Mouse (Mus musculus) stomach, embryonic 16.5 days (tissue): ENCODE data around the gene Hacd4. TPM values are rescaled to one million over a fixed set of nuclear protein-coding genes. Genes with fewer than 3 reads are reported as not detected.

Experiments used
- ATAC-seq: fragments of 200-750 bp; cut with Nextera tagmentation; 2 replicates; pipeline ENCODE4 v1.8.0; 2017; ENCODE audit warnings: moderate number of reproducible peaks, moderate TSS enrichment; ENCODE audit not compliant: insufficient read depth, low FRiP score
- H3K27ac ChIP-seq: fragments of 300-500 bp; sonication (generic); 2 replicates; pipeline ENCODE4 v1.5.1; 2014; ENCODE audit warnings: low read length
- H3K27me3 ChIP-seq: fragments of 300-500 bp; sonication (generic); 2 replicates; pipeline ENCODE4 v1.6.1; 2014; ENCODE audit warnings: low read length, control low read depth, mixed read lengths; ENCODE audit not compliant: control insufficient read depth, insufficient read depth
- H3K36me3 ChIP-seq: fragments of 300-500 bp; sonication (generic); 2 replicates; pipeline ENCODE4 v1.6.1; 2014; ENCODE audit warnings: low read length; ENCODE audit not compliant: control insufficient read depth, insufficient read depth
- H3K4me1 ChIP-seq: fragments of 300-500 bp; sonication (generic); 2 replicates; pipeline ENCODE4 v1.6.1; 2014; ENCODE audit warnings: low read length, control low read depth, mixed read lengths; ENCODE audit not compliant: control insufficient read depth, insufficient read depth
- H3K4me2 ChIP-seq: fragments of 300-500 bp; sonication (generic); 2 replicates; pipeline ENCODE4 v1.6.1; 2014; ENCODE audit warnings: low read depth, low read length, mixed read lengths
- H3K4me3 ChIP-seq: fragments of 300-500 bp; sonication (generic); replicated peaks from 2 replicates; pipeline ENCODE4 v1.5.1; 2014; ENCODE audit warnings: mild to moderate bottlenecking, low read length
- H3K9ac ChIP-seq: fragments of 300-500 bp; sonication (generic); 2 replicates; pipeline ENCODE4 v1.6.1; 2014; ENCODE audit warnings: low read length
- H3K9me3 ChIP-seq: fragments of 300-500 bp; sonication (generic); replicated peaks from 2 replicates; pipeline ENCODE4 v1.6.1; 2016; ENCODE audit warnings: low read length, control low read depth; ENCODE audit not compliant: control insufficient read depth
- WGBS: fragments of 180-500 bp; shearing (Covaris S2); extraction: QIAGEN DNeasy Blood & Tissue Kit; methylation state at CpG from one replicate; pipeline ENCODE4 v1.1.7; 2014; 5-methylcytosine and 5-hydroxymethylcytosine counted together
- polyA plus RNA-seq: library from polyadenylated mRNA; unstranded; fragments of >200 nt; fragmentation: Nextera tagmentation; extraction: Ambion mirVana; gene quantifications from 2 replicates; pipeline ENCODE4 v1.2.1, GENCODE M21; 2015

The Hacd4 gene
- polyA plus RNA-seq, 1 experiment from 2014 or later, result 12.0 TPM

DNA sequence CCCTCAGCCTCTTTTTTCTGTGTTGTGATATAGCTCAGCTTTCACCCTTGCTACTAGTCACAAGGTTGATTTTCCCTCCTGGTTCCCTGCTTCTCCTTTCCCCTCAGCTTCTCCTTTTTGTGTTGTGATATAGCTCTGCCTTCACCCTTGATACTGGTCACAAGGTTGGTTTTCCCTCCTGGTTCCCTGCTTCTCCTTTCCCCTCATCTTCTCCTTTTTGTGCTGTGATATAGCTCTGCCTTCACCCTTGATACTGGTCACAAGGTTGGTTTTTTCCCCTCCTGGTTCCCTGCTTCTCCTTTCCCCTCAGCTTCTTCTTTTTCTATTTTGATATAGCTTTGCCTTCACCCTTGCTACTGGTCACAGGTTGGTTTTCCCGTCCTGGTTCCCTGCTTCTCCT, 48.7 kb downstream of the Hacd4 start:
- H3K4me3 ChIP-seq, result no peak overlapping the region
- no peaks in the 10 kb centered on the region for H3K27me3 ChIP-seq
- H3K4me2 ChIP-seq, result no peak overlapping the region
- no peak for ATAC-seq
- WGBS, result 82% methylated on average over 1 of the region's 1 CpGs
- H3K27ac ChIP-seq, result no peak overlapping the region
- H3K9ac ChIP-seq, result no peak overlapping the region
- no peaks in the 10 kb centered on the region for H3K9me3 ChIP-seq
- no peaks in the 10 kb centered on the region for H3K4me1 ChIP-seq
- H3K36me3 ChIP-seq, result no peaks in the 10 kb centered on the region

DNA sequence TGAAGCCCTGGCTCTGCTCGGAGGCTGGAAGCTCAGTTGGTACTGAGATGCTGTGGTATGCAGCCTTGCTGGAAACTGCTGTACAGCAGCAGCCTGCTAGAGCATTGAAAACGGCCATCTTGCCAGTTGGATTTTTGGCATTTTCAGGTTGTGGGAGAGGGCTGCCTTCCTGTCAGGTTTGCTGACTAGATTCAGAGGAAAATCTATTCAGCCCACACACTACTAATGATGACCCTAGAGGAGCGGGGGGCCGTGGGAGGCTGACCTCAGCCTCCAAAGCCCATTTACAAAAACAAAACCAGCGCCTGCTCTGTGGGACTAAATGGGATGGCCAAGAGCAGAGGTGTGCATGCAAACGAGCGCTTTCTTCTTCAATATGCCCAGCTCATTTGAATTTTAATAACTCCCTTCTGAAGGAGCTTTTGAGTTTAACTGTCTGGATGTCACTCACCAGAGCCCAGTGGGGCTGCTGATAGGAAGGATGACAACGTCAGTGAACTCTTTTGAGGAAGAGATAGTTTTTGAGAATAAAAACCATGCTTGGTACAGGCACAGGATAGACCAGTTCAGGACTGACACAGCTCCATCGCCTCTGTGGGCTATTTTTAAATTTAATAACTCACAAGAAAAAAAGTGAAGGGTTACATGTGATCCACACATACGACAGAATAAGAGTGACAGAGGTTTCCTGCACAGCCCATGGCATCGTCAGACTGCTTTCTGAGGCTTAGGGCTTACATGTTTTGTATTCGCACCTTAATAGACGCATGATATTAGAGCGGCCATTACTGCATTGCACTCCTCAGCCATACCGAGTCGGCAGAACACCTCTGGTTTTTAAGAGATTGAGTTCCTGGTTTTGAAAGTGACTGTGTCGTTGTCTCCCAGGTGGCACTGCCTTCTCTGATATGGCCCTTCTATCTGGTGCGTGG, 66.2 kb downstream of the Hacd4 start:
- H3K4me1 ChIP-seq, result no peaks in the 10 kb centered on the region
- 81% methylated on average over 18 of the region's 18 CpGs for WGBS
- no peaks in the 10 kb centered on the region for H3K9me3 ChIP-seq
- H3K27ac ChIP-seq, result no peak overlapping the region
- H3K27me3 ChIP-seq, result no peaks in the 10 kb centered on the region
- no peak overlapping the region for H3K9ac ChIP-seq
- no peak overlapping the region for H3K4me2 ChIP-seq
- ATAC-seq, result no peak
- no peaks in the 10 kb centered on the region for H3K36me3 ChIP-seq
- no peak overlapping the region for H3K4me3 ChIP-seq

GRCm38 (mm10) chr4:88370819-88371218, 67.9 kb downstream of the Hacd4 start:
- no peak overlapping the region for H3K27ac ChIP-seq
- 90% methylated on average over 8 of the region's 8 CpGs for WGBS
- H3K36me3 ChIP-seq, result no peaks in the 10 kb centered on the region
- H3K4me1 ChIP-seq, result no peaks in the 10 kb centered on the region
- no peak overlapping the region for H3K9ac ChIP-seq
- no peak for ATAC-seq
- H3K27me3 ChIP-seq, result no peaks in the 10 kb centered on the region
- no peak overlapping the region for H3K4me2 ChIP-seq
- H3K9me3 ChIP-seq, result no peaks in the 10 kb centered on the region
- H3K4me3 ChIP-seq, result no peak overlapping the region

DNA sequence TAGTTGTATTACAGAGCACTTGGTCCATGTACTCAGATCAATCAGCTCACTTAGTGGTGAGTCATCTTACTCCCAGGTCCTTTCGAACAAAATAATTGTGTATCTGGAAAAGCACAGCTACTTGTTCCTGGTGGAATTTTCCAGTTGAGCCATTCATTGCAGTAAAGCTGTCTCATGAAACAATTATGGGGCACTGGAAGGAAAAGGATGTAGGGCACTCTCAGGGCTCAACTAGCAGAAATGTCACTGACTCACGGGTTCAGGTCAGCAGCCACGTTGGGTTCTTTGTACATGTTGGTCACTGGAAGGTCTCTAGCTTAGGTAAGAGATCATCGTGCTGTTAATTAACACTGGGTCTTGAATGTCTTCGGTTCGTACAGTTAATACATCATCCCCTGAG, 68.8 kb downstream of the Hacd4 start:
- Histone ChIP-seq H3K4me2 (no peak overlapping the region), H3K4me3 (no peak overlapping the region), H3K9ac (no peak overlapping the region), H3K9me3 (no peaks in the 10 kb centered on the region), H3K4me1 (no peaks in the 10 kb centered on the region), H3K36me3 (no peaks in the 10 kb centered on the region), H3K27ac (no peak overlapping the region), H3K27me3 (no peaks in the 10 kb centered on the region)
- 84% methylated on average over 6 of the region's 6 CpGs for WGBS
- no peak for ATAC-seq

GRCm38 (mm10) chr4:88357431-88357830, 81.3 kb downstream of the Hacd4 start:
- WGBS, result 80% methylated on average over 3 of the region's 3 CpGs
- no peak overlapping the region for H3K4me3 ChIP-seq
- no peak overlapping the region for H3K4me2 ChIP-seq
- no peaks in the 10 kb centered on the region for H3K27me3 ChIP-seq
- H3K9ac ChIP-seq, result no peak overlapping the region
- H3K36me3 ChIP-seq, result no peaks in the 10 kb centered on the region
- ATAC-seq, result no peak
- no peaks in the 10 kb centered on the region for H3K4me1 ChIP-seq
- H3K9me3 ChIP-seq, result no peaks in the 10 kb centered on the region
- H3K27ac ChIP-seq, result no peak overlapping the region

DNA sequence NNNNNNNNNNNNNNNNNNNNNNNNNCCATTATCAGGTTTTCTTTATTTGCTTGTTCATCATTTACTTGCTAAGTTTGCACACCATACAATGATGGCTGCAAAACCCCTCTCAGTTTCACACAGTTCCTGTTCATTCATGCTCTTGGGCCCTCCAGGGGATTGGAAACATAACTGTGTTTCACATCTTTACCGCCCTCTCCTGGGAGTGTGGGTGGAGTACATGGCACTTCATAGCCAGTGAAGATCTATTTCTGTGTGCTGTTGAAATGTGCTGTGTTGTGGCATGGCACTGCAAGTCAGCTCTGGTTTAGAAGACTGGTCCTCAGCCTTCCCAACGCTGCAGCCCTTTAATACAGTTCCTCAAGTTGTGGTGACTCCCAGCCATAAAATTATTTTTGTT, 82.1 kb downstream of the Hacd4 start:
- H3K4me3 ChIP-seq, result no peak overlapping the region
- H3K9me3 ChIP-seq, result no peaks in the 10 kb centered on the region
- H3K27me3 ChIP-seq, result no peaks in the 10 kb centered on the region
- no peaks in the 10 kb centered on the region for H3K4me1 ChIP-seq
- ATAC-seq, result no peak
- no peak overlapping the region for H3K27ac ChIP-seq
- H3K36me3 ChIP-seq, result no peaks in the 10 kb centered on the region
- H3K4me2 ChIP-seq, result no peak overlapping the region
- 67% methylated on average over 2 of the region's 2 CpGs for WGBS
- no peak overlapping the region for H3K9ac ChIP-seq

GRCm38 (mm10) chr4:88350910-88351309, 87.8 kb downstream of the Hacd4 start:
- Histone ChIP-seq H3K9ac (no peak overlapping the region), H3K4me1 (no peaks in the 10 kb centered on the region)

More at GRCm38 (mm10) chr4:88350910-88351309, 87.8 kb downstream of the Hacd4 start:
- H3K9me3 ChIP-seq, result no peaks in the 10 kb centered on the region
- peak; percentile 77; the same call in 1 of the 2 replicates for ATAC-seq
- H3K27me3 ChIP-seq, result no peaks in the 10 kb centered on the region
- no peak overlapping the region for H3K4me2 ChIP-seq
- no peaks in the 10 kb centered on the region for H3K36me3 ChIP-seq
- 5% methylated on average over 4 of the region's 4 CpGs for WGBS
- H3K27ac ChIP-seq, result no peak overlapping the region
- H3K4me3 ChIP-seq, result no peak overlapping the region

Other genes with a start within 250 kb of the Hacd4 start
- gene Ifnb1, start 83.8 kb upstream of the Hacd4 start, polyA plus RNA-seq, result not detected in 2 replicates
- not detected in 2 replicates for gene Ifna15, start 119.3 kb upstream of the Hacd4 start, polyA plus RNA-seq
- gene Ifna14, start 132.9 kb upstream of the Hacd4 start, polyA plus RNA-seq, result not detected in 2 replicates
- gene Ifna9, start 153.5 kb upstream of the Hacd4 start, polyA plus RNA-seq, result not detected in 2 replicates
- not detected in 2 replicates for gene Ifna12, start 164.4 kb upstream of the Hacd4 start, polyA plus RNA-seq
- gene C87499, start 195.5 kb upstream of the Hacd4 start, polyA plus RNA-seq, result not detected in 2 replicates
- not detected in 2 replicates for gene Ifna13, start 205.5 kb upstream of the Hacd4 start, polyA plus RNA-seq
- not detected in 2 replicates for gene Ifna16, start 238.0 kb upstream of the Hacd4 start, polyA plus RNA-seq
- not detected in 2 replicates for gene Ifna2, start 245.0 kb upstream of the Hacd4 start, polyA plus RNA-seq